Comparison of ENCODE assay signal across 8 mouse cellular contexts in genomic region chr3:88139243-88140177, GRCm38 (mm10). TPM values are rescaled to one million over a fixed set of nuclear protein-coding genes. Genes with fewer than 3 reads are reported as not detected.
DNase-seq lines count a peak whose midpoint lies in the region; ATAC-seq and TF ChIP-seq lines count a peak whose summit lies in the region.

No protein-coding gene starts in this region.

- WGBS in lung, embryonic 14.5 days, result 15% methylated on average over 25 of the region's 25 CpGs
- 18% methylated on average over 25 of the region's 25 CpGs for WGBS in heart, embryonic 11.5 days (ENCODE audit: insufficient replicate concordance)
- WGBS in midbrain, postnatal 0 days, result 16% methylated on average over 25 of the region's 25 CpGs

- TF ChIP-seq CTCF in lung, embryonic 14.5 days (IDR thresholded peaks at IDR 0.05; ENCODE audit: low read depth), result no peak
- no peak for TF ChIP-seq CTCF in midbrain, postnatal 0 days (IDR thresholded peaks at IDR 0.05)

- H3K36me3 ChIP-seq in lung, embryonic 14.5 days (ENCODE audit: insufficient read depth), result no peaks in the 10 kb centered on the region
- H3K36me3 ChIP-seq in heart, embryonic 11.5 days (ENCODE audit: control insufficient read depth, insufficient read depth, low read length), result no peaks in the 10 kb centered on the region
- H3K36me3 ChIP-seq in midbrain, postnatal 0 days (ENCODE audit: insufficient read depth, low read length), result no peaks in the 10 kb centered on the region

- peak overlapping the region; percentile 59 for H3K4me3 ChIP-seq in lung, embryonic 14.5 days (ENCODE audit: low read depth, low read length)
- H3K4me3 ChIP-seq in heart, embryonic 11.5 days (ENCODE audit: low read depth, low read length), result peak overlapping the region; percentile 67
- H3K4me3 ChIP-seq in midbrain, postnatal 0 days (ENCODE audit: low read depth, low read length), result peak overlapping the region; percentile 47

- H3K4me2 ChIP-seq in lung, embryonic 14.5 days, result peak overlapping the region; percentile 97
- H3K4me2 ChIP-seq in heart, embryonic 11.5 days, result peak overlapping the region; percentile 97
- peak overlapping the region; percentile 96 for H3K4me2 ChIP-seq in midbrain, postnatal 0 days (ENCODE audit: low read depth, low read length, poor library complexity, severe bottlenecking)

- H3K9me3 ChIP-seq in lung, embryonic 14.5 days (ENCODE audit: low read depth, low read length), result no peaks in the 10 kb centered on the region
- H3K9me3 ChIP-seq in heart, embryonic 11.5 days (replicated peaks; ENCODE audit: control insufficient read depth, low read length), result no peaks in the 10 kb centered on the region
- no peaks in the 10 kb centered on the region for H3K9me3 ChIP-seq in midbrain, postnatal 0 days (ENCODE audit: low read length)

- H3K27ac ChIP-seq in lung, embryonic 14.5 days (ENCODE audit: low read depth), result peak overlapping the region; percentile 99
- peak overlapping the region; percentile 100 for H3K27ac ChIP-seq in heart, embryonic 11.5 days (ENCODE audit: low read depth, low read length)
- peak overlapping the region; percentile 78 for H3K27ac ChIP-seq in midbrain, postnatal 0 days (ENCODE audit: low read depth, low read length)

- intact Hi-C loops in left cerebral cortex, postnatal 4 days (cut with DNase I), result loop anchor here (10.0 kb wide), 1 partner anchor 55 kb away; the partner anchor contains the start of gene Iqgap3

- H3K27me3 ChIP-seq in lung, embryonic 14.5 days (ENCODE audit: insufficient read depth, low read length), result no peaks in the 10 kb centered on the region
- no peaks in the 10 kb centered on the region for H3K27me3 ChIP-seq in heart, embryonic 11.5 days (ENCODE audit: control insufficient read depth, insufficient read depth, low read length)
- H3K27me3 ChIP-seq in midbrain, postnatal 0 days (ENCODE audit: insufficient read depth, low read length), result peaks cover 5% of the 10 kb centered on the region; the same call in 1 of the 2 replicates

- ATAC-seq in lung, embryonic 14.5 days (ENCODE audit: insufficient read depth), result no peak
- ATAC-seq in heart, embryonic 11.5 days (replicated peaks; ENCODE audit: insufficient number of reproducible peaks, low FRiP score, low TSS enrichment), result no peak
- no peak for ATAC-seq in midbrain, postnatal 0 days (ENCODE audit: low FRiP score)

- H3K9ac ChIP-seq in lung, embryonic 14.5 days, result peak overlapping the region; percentile 72
- H3K9ac ChIP-seq in heart, embryonic 11.5 days (ENCODE audit: low read depth, low read length), result peak overlapping the region; percentile 91
- H3K9ac ChIP-seq in midbrain, postnatal 0 days (replicated peaks; ENCODE audit: low read length, poor library complexity, severe bottlenecking), result peak overlapping the region; percentile 50

- peaks cover 32% of the 10 kb centered on the region for H3K4me1 ChIP-seq in lung, embryonic 14.5 days (ENCODE audit: insufficient read depth)
- H3K4me1 ChIP-seq in heart, embryonic 11.5 days (ENCODE audit: control insufficient read depth, insufficient read depth, low read length), result peaks cover 40% of the 10 kb centered on the region
- peaks cover 10% of the 10 kb centered on the region; the same call in 1 of the 2 replicates for H3K4me1 ChIP-seq in midbrain, postnatal 0 days (ENCODE audit: insufficient read depth, low read length)

- DNase-seq in lung, embryonic 14.5 days, result no peak
- DNase-seq in lung, postnatal 14 days, result no peak
- peak; percentile 89 for DNase-seq in cerebellum, adult 11-12 months
- DNase-seq in left cerebral cortex, postnatal 4 days, result peak; percentile 68
- DNase-seq in midbrain, postnatal 0 days (ENCODE audit: low spot score), result peak; percentile 46
- no peak for DNase-seq in Muller cell, postnatal 12 days (ENCODE audit: inconsistent ontology term)
- DNase-seq in frontal cortex, postnatal 25 days (ENCODE audit: low spot score in 2 of 2), result no peak

RNA-seq across cellular contexts. Expression of gene Mef2d, which starts 2.7 kb away (rescaled TPM):
- 24.7 and 25.4 TPM in 2 replicates for polyA plus RNA-seq in lung, embryonic 14.5 days (2014; fragmentation: Nextera tagmentation; extraction: Ambion mirVana)
- 39.8 and 45.1 TPM in 2 replicates for polyA plus RNA-seq in heart, embryonic 11.5 days (2014; fragmentation: Nextera tagmentation; extraction: Ambion mirVana)
- total RNA-seq in left cerebral cortex, postnatal 4 days (2021), result 100 to 1,000 TPM; 113 to 121 TPM
- total RNA-seq in midbrain, postnatal 0 days (2014; rRNA removed), result 45.5 and 59.6 TPM in 2 replicates
- polyA plus RNA-seq in midbrain, postnatal 0 days (2015; fragmentation: Nextera tagmentation; extraction: Ambion mirVana), result 21.5 and 26.1 TPM in 2 replicates

RNA-seq across cellular contexts. Expression of gene Iqgap3, which starts 57.7 kb away (rescaled TPM):
- polyA plus RNA-seq in lung, embryonic 14.5 days (2014; fragmentation: Nextera tagmentation; extraction: Ambion mirVana), result 31.2 and 32.5 TPM in 2 replicates
- 18.5 and 21.9 TPM in 2 replicates for polyA plus RNA-seq in heart, embryonic 11.5 days (2014; fragmentation: Nextera tagmentation; extraction: Ambion mirVana)
- 1 to 10 TPM; 3.5 to 3.9 TPM for total RNA-seq in left cerebral cortex, postnatal 4 days (2021)
- 3.1 and 5.4 TPM in 2 replicates for total RNA-seq in midbrain, postnatal 0 days (2014; rRNA removed)
- 1.2 and 1.4 TPM in 2 replicates for polyA plus RNA-seq in midbrain, postnatal 0 days (2015; fragmentation: Nextera tagmentation; extraction: Ambion mirVana)

Comparison
In these comparisons a context has a peak if more than half of its experiments do, and no peak if none do; other contexts are left out.
1. DNase-seq: peak in cerebellum, adult 11-12 months (single experiment), left cerebral cortex, postnatal 4 days (single experiment) and midbrain, postnatal 0 days (single experiment); none in lung, embryonic 14.5 days (single experiment), lung, postnatal 14 days (single experiment), Muller cell, postnatal 12 days (single experiment) and frontal cortex, postnatal 25 days (0 of 2).
2. Peak in every context shown above with its lines, with median percentiles within 50 percentile points of each other: H3K27ac ChIP-seq, H3K4me2 ChIP-seq, H3K4me3 ChIP-seq and H3K9ac ChIP-seq.